Mouse (Mus musculus) megakaryocyte, adult 5-6 weeks (primary cell): ENCODE measurements around the gene Zfp872. TPM values are rescaled to one million over a fixed set of nuclear protein-coding genes. Genes with fewer than 3 reads are reported as not detected.
"Not testable (repeated sequence)": the region's sequence is repeated elsewhere in the genome, so short reads cannot be mapped to it uniquely, and the experiment has no call there.

ENCODE experiments used
- ATAC-seq: 2 replicates; pipeline ENCODE4 v1.8.0; 2016; ENCODE audit warnings: mild to moderate bottlenecking, inconsistent platforms; ENCODE audit not compliant: poor library complexity, severe bottlenecking
- total RNA-seq, 2 experiments: library from RNA; stranded (forward) in 1 of 2; stranded (reverse) in 1 of 2; fragments of 153-499, 151-499 nt in 1 of 2; fragments of 221-1000, 200-1000 nt in 1 of 2; gene quantifications; 2 replicates each; pipeline versions ENCODE4 v1.2.3 to v1.2.4; 2015 to 2017

Gene Zfp872
- total RNA-seq, 2 experiments from 2014 or later: not detected

- ATAC-seq: no peak
Measured at GRCm38 (mm10) chr9:22167751-22168150, 20.1 kb upstream of the Zfp872 start.

GRCm38 (mm10) chr9:22169327-22169726, 18.6 kb upstream of the Zfp872 start:
- no peak for ATAC-seq

- no peak for ATAC-seq
Measured at GRCm38 (mm10) chr9:22172318-22172717, 15.6 kb upstream of the Zfp872 start.

GRCm38 (mm10) chr9:22196412-22196811, 8.5 kb downstream of the Zfp872 start:
- no peak for ATAC-seq

GRCm38 (mm10) chr9:22213785-22214194, 25.9 kb downstream of the Zfp872 start:
- no peak for ATAC-seq

- no peak for ATAC-seq
Measured at GRCm38 (mm10) chr9:22214549-22214948, 26.7 kb downstream of the Zfp872 start.

GRCm38 (mm10) chr9:22216705-22217104, 28.8 kb downstream of the Zfp872 start:
- no peak for ATAC-seq

- ATAC-seq: no peak
Measured at GRCm38 (mm10) chr9:22217858-22218493, 30.1 kb downstream of the Zfp872 start.

- no peak for ATAC-seq
Measured at GRCm38 (mm10) chr9:22224066-22224465, 36.2 kb downstream of the Zfp872 start.

- peak; percentile 41 for ATAC-seq
Measured at GRCm38 (mm10) chr9:22224536-22225503, 36.9 kb downstream of the Zfp872 start.

- ATAC-seq: peak; percentile 97
Measured at GRCm38 (mm10) chr9:22225581-22226388, 37.9 kb downstream of the Zfp872 start, which contains the start of gene Zfp809. TSS of gene Zfp809 (plus strand) at chr9:22225714.

GRCm38 (mm10) chr9:22226389-22226673, 38.4 kb downstream of the Zfp872 start:
- not testable (repeated sequence) for ATAC-seq

GRCm38 (mm10) chr9:22226846-22227245, 39.0 kb downstream of the Zfp872 start:
- no peak for ATAC-seq

GRCm38 (mm10) chr9:22229386-22230026, 41.6 kb downstream of the Zfp872 start:
- no peak for ATAC-seq

- no peak for ATAC-seq
Measured at GRCm38 (mm10) chr9:22230061-22230460, 42.2 kb downstream of the Zfp872 start.

- ATAC-seq: peak; percentile 36; the same call in 1 of the 2 replicates
Measured at GRCm38 (mm10) chr9:22230556-22230955, 42.7 kb downstream of the Zfp872 start.

- ATAC-seq: no peak
Measured at GRCm38 (mm10) chr9:22240001-22240400, 52.1 kb downstream of the Zfp872 start.

- no peak for ATAC-seq
Measured at GRCm38 (mm10) chr9:22244242-22244641, 56.4 kb downstream of the Zfp872 start.
